Mouse (Mus musculus): ENCODE data around the gene Gm49358.

DNA sequence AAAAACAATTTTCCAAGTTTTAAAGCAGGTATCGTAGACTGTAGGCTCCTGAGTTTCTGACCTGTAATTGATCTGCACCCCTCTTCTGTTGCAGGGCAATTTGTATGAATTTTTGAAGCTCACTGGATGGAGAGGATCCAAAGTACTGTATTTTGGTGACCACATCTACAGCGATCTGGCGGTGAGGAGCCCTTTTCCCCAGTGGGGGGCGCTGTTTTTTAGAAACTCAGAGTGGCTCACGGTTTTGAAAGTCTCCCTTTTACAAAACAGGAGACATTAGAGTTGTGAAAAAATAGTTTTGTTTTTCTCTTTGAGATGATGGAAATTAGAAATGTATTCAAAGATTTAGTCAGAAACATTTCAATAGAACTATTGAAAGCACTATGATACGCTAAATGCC is 60.3 kb downstream of the Gm49358 start:
- TF ChIP-seq CTCF (IDR thresholded peaks at IDR 0.05; ENCODE audit: extremely low read depth, insufficient read depth, low read length) (no peak), POLR2A (IDR thresholded peaks at IDR 0.05; ENCODE audit: extremely low read depth, insufficient read depth, low read length) (no peak)

All from cortical plate, adult 2 months (tissue).